Mouse (Mus musculus) C2C12 (cell line): ENCODE data around the gene Krtap6-1.
"Not testable (repeated sequence)": the region's sequence is repeated elsewhere in the genome, so short reads cannot be mapped to it uniquely, and the experiment has no call there.

Source experiments
- CTCF ChIP-seq: IDR thresholded peaks from one replicate; pipeline ENCODE4 v1.5.1; 2011; ENCODE audit not compliant: control insufficient read depth, insufficient read depth, insufficient read length
- MAX ChIP-seq: IDR thresholded peaks from one replicate; pipeline ENCODE4 v1.6.1; 2011; ENCODE audit warnings: mild to moderate bottlenecking, control low read depth
- MYOD1 ChIP-seq: IDR thresholded peaks from one replicate; pipeline ENCODE4 v1.6.1; 2011; ENCODE audit warnings: low read depth; ENCODE audit not compliant: control insufficient read depth, insufficient read length

DNA sequence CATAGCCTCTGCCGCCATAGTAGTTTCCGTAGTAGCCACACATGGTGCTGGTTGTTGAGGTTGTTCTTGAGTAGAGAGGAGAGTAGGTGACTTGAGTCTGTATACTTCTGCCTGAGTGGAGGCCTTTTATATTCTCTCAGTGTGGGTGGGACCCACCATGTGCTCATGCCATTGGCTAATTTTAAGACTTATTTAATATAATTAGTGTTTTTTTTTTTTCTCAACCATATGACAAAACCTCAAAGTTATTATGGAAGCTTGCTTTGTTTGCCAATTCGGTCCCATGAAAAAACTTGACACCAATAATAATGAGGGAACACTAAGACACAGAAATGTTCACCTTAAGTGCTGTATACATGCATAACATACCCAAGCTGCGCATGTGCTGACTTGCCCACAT is 9.9 kb downstream of the Krtap6-1 start, which contains the start of gene Gm10228:
- TF ChIP-seq CTCF, MYOD1, MAX: not testable (repeated sequence)
